Mouse (Mus musculus) bone marrow macrophage, adult 2 months (primary cell): ENCODE data around the gene Serpind1. TPM values are rescaled to one million over a fixed set of nuclear protein-coding genes. Genes with fewer than 3 reads are reported as not detected.

Experiments used
- H3K27ac ChIP-seq: 2 replicates; pipeline ENCODE4 v1.5.1; 2012; ENCODE audit warnings: low read depth, low read length; ENCODE audit not compliant: insufficient read depth
- H3K4me1 ChIP-seq: 2 replicates; pipeline ENCODE4 v1.6.1; 2012; ENCODE audit warnings: low read length; ENCODE audit not compliant: control insufficient read depth, insufficient read depth
- H3K4me3 ChIP-seq: 2 replicates; pipeline ENCODE4 v1.5.1; 2012; ENCODE audit warnings: mild to moderate bottlenecking, low read length, moderate library complexity; ENCODE audit not compliant: insufficient read depth
- CTCF ChIP-seq: IDR thresholded peaks from 2 replicates; pipeline ENCODE4 v1.5.1; 2012; ENCODE audit warnings: low read depth, mild to moderate bottlenecking, low read length, moderate library complexity
- POLR2A ChIP-seq: IDR thresholded peaks from 2 replicates; pipeline ENCODE4 v1.6.1; 2012; ENCODE audit warnings: mild to moderate bottlenecking, low read depth, low read length, borderline replicate concordance
- polyA plus RNA-seq: library from polyadenylated mRNA; stranded (reverse); fragments of >200 nt; gene quantifications from 2 replicates; pipeline ENCODE4 v1.2.4, GENCODE M21; 2012; ENCODE audit not compliant: missing spikeins, insufficient read depth, insufficient read length

Gene Serpind1
- polyA plus RNA-seq, 1 experiment: not detected

- H3K4me3 ChIP-seq: no peak overlapping the region
- H3K27ac ChIP-seq: no peak overlapping the region
- H3K4me1 ChIP-seq: no peaks in the 10 kb centered on the region
- TF ChIP-seq POLR2A (no peak), CTCF (no peak)
These were observed 9.7 kb upstream of the Serpind1 start for GRCm38 (mm10) chr16:17321481-17321880.

GRCm38 (mm10) chr16:17324745-17325144 is 6.4 kb upstream of the Serpind1 start:
- TF ChIP-seq POLR2A (no peak), CTCF (no peak)
- Histone ChIP-seq H3K4me3 (no peak overlapping the region), H3K4me1 (no peaks in the 10 kb centered on the region), H3K27ac (no peak overlapping the region)

- no peak overlapping the region for H3K4me3 ChIP-seq
- TF ChIP-seq POLR2A: no peak
- TF ChIP-seq CTCF: no peak
- no peaks in the 10 kb centered on the region for H3K4me1 ChIP-seq
- H3K27ac ChIP-seq: no peak overlapping the region
These were observed 5.1 kb upstream of the Serpind1 start for GRCm38 (mm10) chr16:17326064-17326463.

GRCm38 (mm10) chr16:17329848-17330570 is 1.2 kb upstream of the Serpind1 start:
- Histone ChIP-seq H3K27ac (no peak overlapping the region), H3K4me1 (no peaks in the 10 kb centered on the region), H3K4me3 (no peak overlapping the region)
- TF ChIP-seq CTCF: no peak
- TF ChIP-seq POLR2A: no peak

GRCm38 (mm10) chr16:17331855-17332254 is 684 bp downstream of the Serpind1 start:
- TF ChIP-seq POLR2A (no peak), CTCF (no peak)
- Histone ChIP-seq H3K27ac (no peak overlapping the region), H3K4me3 (no peak overlapping the region), H3K4me1 (no peaks in the 10 kb centered on the region)

- TF ChIP-seq CTCF (no peak), POLR2A (no peak)
- no peak overlapping the region for H3K27ac ChIP-seq
- no peaks in the 10 kb centered on the region for H3K4me1 ChIP-seq
- H3K4me3 ChIP-seq: no peak overlapping the region
These were observed 3.4 kb downstream of the Serpind1 start for GRCm38 (mm10) chr16:17334574-17334973.

GRCm38 (mm10) chr16:17336089-17336488 is 4.9 kb downstream of the Serpind1 start:
- TF ChIP-seq CTCF (no peak), POLR2A (no peak)
- Histone ChIP-seq H3K4me3 (no peak overlapping the region), H3K4me1 (no peaks in the 10 kb centered on the region), H3K27ac (no peak overlapping the region)

- Histone ChIP-seq H3K27ac (no peak overlapping the region), H3K4me3 (no peak overlapping the region), H3K4me1 (peaks cover 3% of the 10 kb centered on the region; the same call in 1 of the 2 replicates)
- TF ChIP-seq CTCF: no peak
- no peak for TF ChIP-seq POLR2A
These were observed 8.5 kb downstream of the Serpind1 start for GRCm38 (mm10) chr16:17339701-17340100.

GRCm38 (mm10) chr16:17340705-17341104 is 9.5 kb downstream of the Serpind1 start:
- H3K4me3 ChIP-seq: no peak overlapping the region
- TF ChIP-seq CTCF (no peak), POLR2A (no peak)
- no peak overlapping the region for H3K27ac ChIP-seq
- peaks cover 3% of the 10 kb centered on the region; the same call in 1 of the 2 replicates for H3K4me1 ChIP-seq

GRCm38 (mm10) chr16:17341847-17342246 is 10.7 kb downstream of the Serpind1 start:
- no peak overlapping the region for H3K4me3 ChIP-seq
- TF ChIP-seq POLR2A (no peak), CTCF (no peak)
- peaks cover 3% of the 10 kb centered on the region; the same call in 1 of the 2 replicates for H3K4me1 ChIP-seq
- no peak overlapping the region for H3K27ac ChIP-seq

- Histone ChIP-seq H3K4me3 (no peak overlapping the region), H3K27ac (no peak overlapping the region)
- TF ChIP-seq CTCF: no peak
- no peak for TF ChIP-seq POLR2A
These were observed 14.1 kb downstream of the Serpind1 start for GRCm38 (mm10) chr16:17345141-17345812.

More at GRCm38 (mm10) chr16:17345141-17345812, 14.1 kb downstream of the Serpind1 start:
- peaks cover 5% of the 10 kb centered on the region; the same call in 1 of the 2 replicates for H3K4me1 ChIP-seq
